Mouse (Mus musculus): ENCODE results near the gene Arvcf.

Gene Arvcf

DNA sequence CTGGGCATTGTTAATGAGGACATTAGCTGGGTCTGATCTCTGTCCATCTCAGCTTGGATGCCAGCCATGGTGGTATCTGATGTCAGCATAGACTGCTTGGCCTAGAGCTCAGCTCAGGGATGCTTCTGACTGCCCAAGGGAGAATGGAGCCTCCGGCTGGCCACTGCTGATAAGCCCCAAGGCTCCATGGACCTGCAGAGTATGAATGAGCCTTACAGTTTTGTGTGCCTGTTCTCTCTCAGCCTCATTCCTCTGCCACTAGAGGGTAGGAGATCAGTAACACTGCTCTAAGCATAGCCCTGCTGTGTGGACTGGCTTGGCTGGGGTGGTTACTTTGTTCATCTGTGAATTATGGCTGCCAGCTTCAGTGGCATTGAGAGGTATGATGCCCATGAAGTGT, 5.1 kb downstream of the Arvcf start:
- DNase-seq (ENCODE audit: extremely low read depth, low read depth, low spot score), result no peak

DNA sequence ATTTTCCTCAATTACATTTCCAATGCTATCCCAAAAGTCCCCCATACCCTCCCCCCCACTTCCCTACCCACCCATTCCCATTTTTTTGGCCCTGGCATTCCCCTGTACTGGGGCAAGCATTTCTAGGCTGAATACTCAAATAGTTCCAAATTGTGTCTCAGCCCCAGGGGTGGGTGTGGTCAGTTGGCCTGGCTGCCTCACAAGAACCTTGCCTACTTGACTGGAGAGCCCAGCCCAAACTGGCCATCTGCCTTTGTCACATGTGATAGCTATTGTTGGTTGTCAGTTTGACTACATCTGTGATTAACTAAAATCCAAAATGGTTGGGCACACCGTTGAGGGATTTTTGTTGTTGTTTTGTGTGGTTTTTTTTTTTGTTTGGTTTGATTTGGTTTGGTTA, 9.0 kb downstream of the Arvcf start:
- DNase-seq (ENCODE audit: extremely low read depth, low read depth, low spot score), result no peak

DNA sequence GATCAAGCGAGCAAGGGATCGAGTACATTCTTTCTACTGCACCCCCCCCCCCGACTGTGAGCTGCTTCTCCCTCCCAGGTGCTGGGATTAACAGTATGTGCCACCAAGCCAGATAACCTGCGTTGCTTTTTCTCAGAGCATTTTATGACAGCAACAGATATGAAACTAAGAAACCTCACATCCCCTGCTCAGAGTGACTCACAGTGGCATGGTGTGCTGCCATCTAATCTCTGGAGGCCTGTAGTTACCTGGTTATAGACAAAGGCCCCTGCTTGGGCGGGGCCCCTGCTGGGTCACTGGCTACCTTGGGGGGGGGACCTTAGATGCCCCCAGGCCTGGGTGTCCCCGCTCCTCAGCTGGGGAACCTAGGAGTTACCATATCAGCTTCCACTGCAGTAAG, 10.0 kb downstream of the Arvcf start:
- no peak for DNase-seq (ENCODE audit: extremely low read depth, low read depth, low spot score)

DNA sequence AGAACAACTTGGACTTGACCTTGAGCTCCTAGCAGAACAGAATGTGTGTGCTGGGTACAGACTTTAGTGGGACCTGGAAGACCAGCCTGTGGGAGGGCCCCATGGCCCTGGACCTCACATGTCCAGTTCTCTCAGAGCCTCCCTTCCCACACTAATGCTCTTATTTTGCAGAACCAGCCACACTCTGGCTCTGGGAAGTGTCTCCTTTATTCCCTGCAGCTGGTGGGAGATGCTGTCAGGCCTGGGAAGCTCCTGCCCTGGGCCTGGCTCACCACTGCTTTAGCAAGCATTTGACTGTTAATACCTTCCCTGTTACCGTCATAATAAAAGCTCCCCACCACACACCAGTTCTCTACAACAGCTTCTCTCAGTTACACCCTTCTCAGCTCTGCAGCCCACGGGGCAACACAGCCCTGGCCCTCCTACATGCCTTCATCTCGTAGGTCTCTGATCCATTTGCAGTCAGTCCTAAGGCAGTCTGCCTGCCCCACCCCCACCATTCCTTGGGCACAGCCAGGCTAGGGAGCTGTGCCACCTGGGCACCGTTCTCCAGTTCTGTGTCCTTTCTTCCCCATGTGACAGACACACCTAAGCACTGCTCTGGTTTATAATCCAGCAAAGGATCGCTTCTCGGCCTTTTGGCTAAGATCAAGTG, 12.3 kb downstream of the Arvcf start:
- DNase-seq (ENCODE audit: extremely low read depth, low read depth, low spot score), result no peak

DNA sequence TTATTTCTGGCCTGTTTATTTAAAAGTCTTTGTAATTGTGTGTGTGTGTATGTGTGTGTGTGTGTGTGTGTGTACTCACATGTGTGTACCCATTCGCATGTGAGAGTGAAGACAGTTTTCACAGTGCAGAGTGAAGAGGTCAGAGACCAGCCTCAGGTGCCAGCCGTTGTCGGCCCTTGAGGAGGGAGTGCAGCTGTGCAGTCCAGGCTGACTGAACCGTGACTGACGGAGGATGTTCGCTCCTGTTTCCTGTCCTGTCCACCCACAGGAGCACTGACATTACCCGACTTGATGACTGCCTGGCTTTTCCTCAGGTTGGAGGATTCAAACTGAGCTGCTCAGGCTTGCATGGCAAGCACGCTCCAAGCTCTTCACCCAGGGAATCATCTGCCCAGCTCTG, 15.0 kb downstream of the Arvcf start:
- DNase-seq (ENCODE audit: extremely low read depth, low read depth, low spot score), result no peak

DNA sequence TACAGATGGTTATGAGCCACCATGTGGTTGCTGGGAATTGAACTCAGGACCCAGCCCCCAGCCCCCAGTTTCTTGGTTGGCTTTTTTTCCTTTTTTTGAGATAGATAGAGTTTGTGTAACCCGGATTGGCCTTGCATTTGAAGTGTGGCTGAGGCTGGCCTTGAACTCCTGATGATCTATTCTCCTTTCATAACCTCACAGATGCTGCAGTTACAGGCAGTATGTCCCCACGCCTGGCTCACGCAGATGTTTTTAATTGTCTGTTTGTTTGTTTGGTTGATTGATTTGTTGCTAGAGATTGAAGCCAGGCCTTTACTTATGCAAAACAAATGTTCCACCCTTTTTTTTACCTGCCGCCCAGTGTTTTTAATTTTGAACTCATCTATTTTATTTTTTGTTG, 18.9 kb downstream of the Arvcf start:
- no peak for DNase-seq (ENCODE audit: extremely low read depth, low read depth, low spot score)

DNA sequence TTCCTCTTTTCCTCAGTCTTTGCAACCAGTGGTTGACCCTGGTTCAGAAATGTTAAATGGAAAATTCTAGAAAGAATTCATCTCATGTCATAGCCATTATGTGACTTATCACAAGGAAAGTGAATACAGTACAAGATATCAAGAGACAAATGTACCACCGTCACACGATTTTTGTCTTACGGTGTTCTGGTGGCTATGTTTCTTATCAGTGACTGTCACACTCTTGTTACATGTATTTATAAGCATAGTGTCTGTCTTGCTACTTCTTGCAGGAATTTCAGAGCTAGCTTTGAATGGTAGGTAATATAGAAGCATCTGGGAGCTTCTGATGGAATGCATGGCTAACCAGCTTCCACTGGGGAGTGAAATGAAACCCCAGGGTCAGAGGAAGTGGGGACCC, 22.2 kb downstream of the Arvcf start:
- no peak for DNase-seq (ENCODE audit: extremely low read depth, low read depth, low spot score)

DNA sequence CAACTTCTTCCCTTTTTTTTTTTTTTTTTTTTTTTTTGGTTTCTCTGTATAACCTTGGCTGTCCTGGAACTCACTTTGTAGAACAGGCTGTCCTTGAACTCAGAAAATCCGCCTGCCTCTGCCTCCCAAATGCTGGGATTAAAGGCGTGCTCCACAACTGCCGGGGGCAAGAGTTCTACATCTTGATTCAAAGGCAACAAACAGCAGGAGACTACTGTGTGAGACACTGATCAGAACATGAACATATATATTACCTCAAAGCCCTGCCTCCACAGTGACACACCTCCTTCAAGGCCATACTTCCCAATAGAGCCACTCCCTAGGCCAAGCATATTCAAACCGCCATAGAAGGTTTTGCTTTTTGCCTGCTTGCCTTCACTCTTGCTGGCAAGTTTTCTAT, 25.6 kb downstream of the Arvcf start:
- DNase-seq (ENCODE audit: extremely low read depth, low read depth, low spot score), result no peak

DNA sequence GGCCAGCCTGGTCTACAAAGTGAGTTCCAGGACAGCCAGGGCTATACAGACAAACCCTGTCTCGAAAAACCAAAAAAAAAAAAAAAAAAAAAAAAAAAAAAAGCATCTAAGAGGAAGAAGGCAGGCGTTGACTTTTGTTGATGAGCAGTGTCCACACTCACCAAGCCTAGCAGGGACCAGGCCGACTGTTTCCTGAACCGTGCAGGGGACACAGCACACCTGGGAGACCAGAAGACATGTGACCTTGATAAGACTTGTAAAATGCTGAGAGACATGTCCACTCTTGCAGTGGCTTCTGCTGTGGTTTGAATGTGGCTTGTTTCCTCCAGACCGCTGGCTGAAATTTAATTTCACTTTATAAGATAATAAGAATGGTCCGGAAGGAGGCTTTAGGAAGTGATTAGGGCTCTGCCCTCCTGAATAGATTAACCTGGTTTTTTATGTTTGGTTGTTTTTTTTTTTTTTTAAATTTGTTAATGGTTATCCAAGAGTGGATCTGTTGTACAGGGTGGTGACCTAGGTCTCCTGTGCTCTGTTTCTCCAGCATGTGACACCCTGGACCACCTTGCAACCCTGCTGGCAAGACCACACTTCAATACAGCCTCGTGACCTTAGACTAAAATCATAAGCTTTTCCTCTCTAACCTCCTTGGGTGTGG, 28.4 kb downstream of the Arvcf start:
- DNase-seq (ENCODE audit: extremely low read depth, low read depth, low spot score), result no peak

DNA sequence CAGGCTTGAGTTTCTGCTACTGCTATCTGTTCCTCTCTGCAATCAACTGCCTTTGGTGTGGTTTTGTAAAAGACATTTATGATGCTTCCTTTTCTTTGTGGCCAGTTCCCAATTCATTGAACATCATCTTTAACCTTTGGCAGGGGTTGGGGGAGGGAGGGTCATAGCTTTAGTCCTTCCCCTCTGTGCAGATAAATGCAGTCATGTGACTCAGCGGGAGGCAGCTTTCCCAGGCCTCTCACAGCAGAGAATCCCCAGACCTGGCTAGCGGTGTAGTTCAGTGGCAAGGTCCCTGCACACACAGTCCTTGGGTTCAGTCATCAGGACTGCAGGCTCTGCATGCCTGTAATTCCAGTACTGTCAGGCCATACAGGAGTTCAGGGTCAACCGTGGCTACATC, 29.2 kb downstream of the Arvcf start:
- DNase-seq (ENCODE audit: extremely low read depth, low read depth, low spot score), result no peak

DNA sequence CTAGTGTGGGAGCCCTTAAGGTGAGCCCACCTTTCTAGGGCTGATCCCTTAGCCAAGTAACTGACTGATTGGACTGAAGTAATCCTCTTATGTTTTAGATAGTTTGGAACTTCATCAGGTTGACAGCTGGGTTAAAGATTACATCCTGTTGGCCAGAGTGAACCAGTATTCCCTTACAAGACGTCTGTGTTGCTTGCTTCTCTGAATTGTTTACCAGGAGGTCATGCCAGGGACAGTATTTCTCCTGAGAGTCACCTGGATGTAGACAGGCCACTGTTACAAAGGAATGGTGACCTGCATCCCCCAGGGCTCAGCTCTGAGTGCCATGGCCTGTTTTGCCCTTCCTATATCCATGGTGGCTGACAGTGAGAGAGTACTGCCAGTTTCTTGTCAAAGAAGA, 30.5 kb downstream of the Arvcf start:
- no peak for DNase-seq (ENCODE audit: extremely low read depth, low read depth, low spot score)

DNA sequence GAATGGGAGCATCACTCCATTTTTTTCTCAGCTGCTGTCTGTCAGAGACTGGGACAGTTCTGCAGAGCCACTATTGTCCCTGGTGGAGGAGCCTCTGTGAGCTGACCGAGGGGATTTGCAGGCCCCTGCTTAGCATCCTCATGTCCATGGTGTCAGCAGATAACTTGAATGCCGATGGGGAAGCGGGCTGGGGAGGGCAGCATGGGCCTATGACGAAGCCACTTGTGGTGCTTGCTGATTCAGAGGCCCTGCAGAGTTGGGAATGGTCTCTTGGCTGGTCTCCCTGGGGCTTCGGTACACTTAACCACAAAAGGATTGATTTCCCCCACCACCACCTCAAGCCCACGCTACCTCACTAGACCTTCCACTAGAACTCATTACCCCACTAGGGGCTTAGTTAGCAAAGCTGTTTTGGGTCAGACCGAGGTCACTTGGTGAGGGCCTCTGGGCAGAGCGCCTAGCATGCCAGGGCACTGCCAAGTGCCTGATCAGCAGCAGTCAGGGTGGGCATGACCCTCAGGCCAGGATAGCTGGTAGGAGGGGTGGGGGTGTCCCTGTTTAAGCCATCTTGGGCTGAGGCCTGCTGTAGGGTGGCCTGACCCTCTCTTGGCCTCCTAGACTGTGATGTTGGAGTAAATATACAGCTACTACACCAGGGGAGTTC, 31.5 kb downstream of the Arvcf start:
- no peak for DNase-seq (ENCODE audit: extremely low read depth, low read depth, low spot score)

DNA sequence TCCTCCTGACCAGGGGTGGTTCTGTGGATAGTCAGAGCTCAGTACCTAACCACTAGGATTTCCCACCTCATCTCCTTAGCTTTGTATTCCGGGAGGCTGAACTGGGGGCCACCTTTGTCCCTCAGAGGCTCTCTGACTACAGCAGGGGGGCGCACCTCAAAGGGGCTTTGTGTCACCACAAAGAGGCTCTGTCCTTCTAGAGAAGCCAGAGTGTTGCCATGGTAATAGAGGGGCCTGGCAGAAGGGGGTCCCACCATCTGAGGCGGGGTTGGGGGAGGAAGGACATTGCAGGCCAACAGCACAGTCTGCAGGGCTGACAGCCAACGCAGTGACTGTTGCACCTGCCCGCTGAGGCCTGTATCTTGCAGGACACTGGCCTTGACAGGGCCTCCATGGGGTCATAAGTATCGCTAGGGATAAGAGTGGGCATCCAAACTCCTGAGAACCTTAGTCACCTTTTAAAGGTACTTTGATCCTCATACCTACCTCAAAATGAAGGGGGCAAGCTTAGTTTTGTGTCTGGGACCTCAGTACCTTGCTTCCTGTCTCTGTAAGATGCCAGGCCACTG, 32.6 kb downstream of the Arvcf start:
- DNase-seq (ENCODE audit: extremely low read depth, low read depth, low spot score), result no peak

DNA sequence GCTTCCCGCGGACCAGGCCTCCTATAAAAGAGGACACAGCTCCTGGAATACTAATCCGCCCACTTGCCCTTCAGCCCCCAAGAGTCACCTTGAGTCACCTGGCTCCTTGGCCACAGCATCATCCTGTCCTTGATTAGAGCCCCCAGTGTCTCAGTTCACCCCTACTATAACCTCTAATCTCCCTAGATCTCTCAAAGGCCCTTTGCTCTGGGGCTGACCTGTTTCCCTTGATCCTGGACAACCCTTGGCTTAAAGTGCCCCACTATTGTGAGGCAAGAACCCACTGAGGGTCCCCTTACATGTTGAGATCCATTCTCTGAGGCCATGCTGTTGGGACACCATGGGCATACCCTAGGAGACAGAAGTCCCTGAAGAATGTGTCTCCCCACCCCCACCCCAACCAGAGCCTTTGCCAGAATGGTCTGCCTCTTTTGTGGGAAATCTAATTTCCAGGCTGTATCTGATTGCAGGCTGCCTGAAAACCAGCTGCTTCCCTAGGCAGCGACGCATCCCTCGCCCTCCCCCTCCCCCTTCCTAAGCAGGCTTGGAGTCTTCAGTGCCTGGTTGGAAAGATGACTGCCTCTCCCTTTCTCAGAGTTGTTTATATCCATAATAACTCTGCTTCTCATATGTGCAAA, 33.8 kb downstream of the Arvcf start:
- DNase-seq (ENCODE audit: extremely low read depth, low read depth, low spot score), result no peak

DNA sequence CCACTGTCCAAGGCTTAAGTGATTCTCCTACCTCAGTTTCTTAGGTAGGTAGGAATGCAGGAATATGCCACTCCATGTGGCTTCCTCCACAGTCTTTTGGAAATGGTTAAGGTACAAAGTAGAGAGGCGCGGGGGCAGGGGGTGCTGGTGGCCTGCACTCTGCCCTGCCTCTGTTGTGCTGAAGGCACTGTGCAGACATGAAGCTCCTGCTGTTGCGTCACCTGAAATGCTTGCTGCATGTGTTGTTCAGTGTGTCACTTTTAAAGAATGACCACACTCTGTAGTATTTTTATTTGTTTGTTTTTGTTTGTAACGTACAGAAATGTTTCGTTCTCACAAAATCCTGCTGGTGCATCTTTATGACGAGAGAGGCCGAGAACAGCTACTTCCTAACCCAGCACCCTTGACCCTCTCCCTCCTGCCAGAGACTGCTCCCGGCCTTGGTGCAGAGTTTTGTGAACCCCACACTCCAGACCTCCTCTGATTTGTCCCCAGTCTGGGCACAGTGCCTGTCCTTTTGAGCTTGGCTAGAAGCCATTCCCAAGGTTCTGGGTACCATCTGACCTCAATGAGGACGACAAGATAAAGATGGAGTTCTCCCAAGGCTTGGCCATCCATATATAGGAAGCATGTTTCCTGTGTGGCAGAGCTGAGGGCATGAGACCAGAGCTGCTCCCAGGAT, 35.2 kb downstream of the Arvcf start:
- DNase-seq (ENCODE audit: extremely low read depth, low read depth, low spot score), result no peak

DNA sequence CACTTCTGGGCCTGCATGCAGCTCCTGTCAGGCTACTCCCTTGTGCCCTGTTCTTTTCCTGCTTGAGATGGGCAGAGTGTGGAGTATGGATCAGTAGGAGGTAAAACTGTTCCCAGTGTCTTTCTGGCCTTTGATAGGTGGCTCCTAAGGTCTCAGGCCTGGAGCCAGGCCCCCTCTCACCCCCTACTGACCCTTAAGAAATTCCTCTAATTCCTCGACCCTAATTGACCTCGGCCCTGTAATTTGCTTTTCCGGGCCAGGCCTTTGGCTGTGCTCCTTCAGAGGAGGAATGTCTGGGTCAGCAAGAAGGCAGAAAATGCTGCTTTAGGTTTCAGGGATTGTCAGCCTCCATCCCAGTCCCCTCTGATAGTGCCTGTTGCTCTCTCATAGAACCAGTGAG, 35.8 kb downstream of the Arvcf start:
- DNase-seq (ENCODE audit: extremely low read depth, low read depth, low spot score), result no peak

DNA sequence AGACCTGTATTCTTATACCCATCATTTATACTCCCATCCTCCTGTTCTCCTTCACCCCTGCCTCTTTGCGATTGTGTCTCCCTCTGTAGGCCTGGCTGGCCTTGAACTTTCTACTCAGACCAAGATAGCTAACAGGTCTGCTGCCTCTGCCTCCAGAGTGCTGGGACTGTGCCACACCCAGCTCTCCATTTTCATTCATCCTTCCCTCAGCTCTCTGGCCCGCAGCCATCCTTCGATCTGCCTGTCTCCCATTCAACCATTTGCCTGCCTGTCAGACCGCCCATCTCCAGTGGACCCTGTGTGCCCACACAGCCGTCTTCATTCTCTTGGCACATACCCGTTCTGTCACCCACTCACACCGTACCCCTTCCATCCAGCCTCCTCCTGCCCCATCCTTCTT, 36.2 kb downstream of the Arvcf start:
- no peak for DNase-seq (ENCODE audit: extremely low read depth, low read depth, low spot score)

DNA sequence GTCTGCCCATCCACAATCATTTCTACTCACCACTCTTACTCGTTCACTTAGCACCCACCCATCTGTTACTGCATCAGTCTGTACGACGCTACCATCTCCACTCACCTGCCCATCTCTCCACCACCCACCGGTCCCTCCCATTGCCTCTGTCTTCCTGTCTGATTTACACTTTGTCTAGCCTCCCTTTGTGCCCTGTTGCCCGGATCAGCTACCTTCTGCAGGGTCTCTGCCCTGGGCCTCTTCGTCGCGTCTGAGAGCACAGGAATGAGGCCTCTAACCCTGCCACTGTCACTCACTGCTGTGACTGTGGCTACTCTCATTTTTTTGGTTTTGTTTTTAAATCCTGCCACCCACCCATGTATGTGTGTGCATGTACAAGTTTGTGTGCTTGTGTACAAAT, 36.7 kb downstream of the Arvcf start:
- DNase-seq (ENCODE audit: extremely low read depth, low read depth, low spot score), result no peak

DNA sequence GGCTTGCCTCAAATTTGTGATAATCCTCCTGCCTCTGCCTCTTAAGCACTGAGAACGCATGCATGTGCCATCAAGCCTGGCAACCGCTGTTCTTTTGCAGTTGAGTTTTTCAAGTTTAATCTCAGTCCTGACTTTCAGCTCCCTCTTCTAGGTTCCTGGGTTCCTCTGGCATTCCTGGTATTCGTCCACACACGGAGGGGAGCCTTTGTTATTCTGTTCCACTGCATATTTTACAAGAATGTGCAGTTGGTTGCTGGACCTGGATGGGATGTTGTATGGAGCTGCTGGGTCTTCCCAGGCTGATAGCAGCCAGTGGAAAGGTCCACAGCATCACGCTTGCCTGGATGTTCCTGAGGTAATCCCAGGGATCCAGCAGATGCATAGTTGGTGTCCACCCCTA, 37.4 kb downstream of the Arvcf start:
- DNase-seq (ENCODE audit: extremely low read depth, low read depth, low spot score), result no peak

DNA sequence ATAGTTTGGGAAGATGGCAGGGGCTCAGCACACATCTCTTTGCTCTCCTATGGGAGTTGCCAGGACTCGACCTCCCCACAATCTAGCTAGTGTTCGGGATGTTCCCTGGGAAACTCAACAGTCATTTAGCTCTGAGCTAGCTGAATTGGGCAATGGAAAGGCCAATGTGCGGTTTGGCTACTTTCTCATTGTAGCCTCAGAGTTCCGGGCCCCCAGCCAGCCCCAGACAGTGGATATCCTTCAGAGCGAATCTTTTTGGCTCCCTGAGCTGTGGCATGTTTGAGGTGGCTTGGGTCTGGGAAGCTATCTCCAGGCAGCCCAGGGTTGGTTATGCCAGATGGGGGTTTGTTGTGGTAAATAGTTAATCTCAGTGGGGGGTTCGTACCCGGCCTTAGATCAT, 38.5 kb downstream of the Arvcf start:
- peak; percentile 47 for DNase-seq (ENCODE audit: extremely low read depth, low read depth, low spot score)

DNA sequence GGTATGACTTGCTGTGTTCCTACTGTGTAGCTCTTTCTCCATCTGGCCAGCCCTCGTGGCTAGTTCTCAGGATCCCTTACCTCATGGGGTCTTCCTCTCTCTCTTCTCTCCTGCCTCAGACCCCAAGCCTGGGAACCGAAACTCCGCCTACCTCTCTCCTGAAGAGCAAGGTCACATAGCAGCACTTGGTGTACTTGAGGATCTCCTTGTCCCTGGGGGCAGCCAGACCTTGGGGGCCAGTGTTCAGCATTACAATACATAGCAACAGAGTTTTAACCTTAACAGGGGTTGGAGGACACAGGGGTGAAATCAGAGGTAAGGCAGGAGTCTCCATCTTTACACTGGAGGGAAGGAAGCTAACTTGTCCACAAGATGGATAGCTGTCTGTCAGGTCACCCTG, 39.0 kb downstream of the Arvcf start:
- DNase-seq (ENCODE audit: extremely low read depth, low read depth, low spot score), result no peak

Measured in fat pad, adult 2 months (tissue).